Mouse (Mus musculus): ENCODE measurements around the gene Inpp5a.

- TF ChIP-seq POLR2A (IDR thresholded peaks at IDR 0.05; ENCODE audit: borderline replicate concordance, control insufficient read depth, low read depth, low read length) = no peak
- TF ChIP-seq CTCF (IDR thresholded peaks at IDR 0.05; ENCODE audit: control insufficient read depth, insufficient read depth, low read length) = no peak
Measured at GRCm38 (mm10) chr7:139384916-139385530, 3.9 kb upstream of the Inpp5a start.
